Mouse (Mus musculus): ENCODE results near the gene Gm20388. TPM values are rescaled to one million over a fixed set of nuclear protein-coding genes. Genes with fewer than 3 reads are reported as not detected.
A peak's percentile ranks its signal among the peaks of the same experiment; 100 is the strongest.

The Gm20388 gene
- polyA plus RNA-seq, 1 experiment from 2014 or later = not detected

- Histone ChIP-seq H3K27ac (no peak overlapping the region), H3K9me3 (ENCODE audit: control insufficient read depth, low read length) (no peaks in the 10 kb centered on the region), H3K27me3 (ENCODE audit: control insufficient read depth, insufficient read depth, low read length) (no peaks in the 10 kb centered on the region), H3K36me3 (replicated peaks; ENCODE audit: control insufficient read depth, insufficient read depth) (peaks cover 27% of the 10 kb centered on the region), H3K4me3 (replicated peaks; ENCODE audit: low read length) (no peak overlapping the region), H3K9ac (no peak overlapping the region), H3K4me1 (replicated peaks; ENCODE audit: control insufficient read depth, insufficient read depth, low read length) (0 out of 2 replicates have a peak, but pooled peaks cover 3% of the 10 kb centered on the region), H3K4me2 (replicated peaks) (no peak overlapping the region)
- peak; percentile 81; the same call in 1 of the 2 replicates for ATAC-seq (ENCODE audit: low FRiP score)
- WGBS = 53% methylated on average over 5 of the region's 5 CpGs
- DNase-seq (ENCODE audit: low spot score) = peak; percentile 66
Measured at GRCm38 (mm10) chr8:119960531-119961104, 50.0 kb downstream of the Gm20388 start.

- Histone ChIP-seq H3K9ac (no peak overlapping the region), H3K4me1 (replicated peaks; ENCODE audit: control insufficient read depth, insufficient read depth, low read length) (0 out of 2 replicates have a peak, but pooled peaks cover 3% of the 10 kb centered on the region), H3K27me3 (ENCODE audit: control insufficient read depth, insufficient read depth, low read length) (no peaks in the 10 kb centered on the region), H3K4me3 (replicated peaks; ENCODE audit: low read length) (no peak overlapping the region), H3K27ac (no peak overlapping the region), H3K4me2 (replicated peaks) (no peak overlapping the region), H3K9me3 (ENCODE audit: control insufficient read depth, low read length) (no peaks in the 10 kb centered on the region), H3K36me3 (replicated peaks; ENCODE audit: control insufficient read depth, insufficient read depth) (no peaks in the 10 kb centered on the region)
- 87% methylated on average over 4 of the region's 4 CpGs for WGBS
- ATAC-seq (ENCODE audit: low FRiP score) (no peak), DNase-seq (ENCODE audit: low spot score) (no peak)
Measured at GRCm38 (mm10) chr8:119964859-119965258, 54.2 kb downstream of the Gm20388 start.

DNA sequence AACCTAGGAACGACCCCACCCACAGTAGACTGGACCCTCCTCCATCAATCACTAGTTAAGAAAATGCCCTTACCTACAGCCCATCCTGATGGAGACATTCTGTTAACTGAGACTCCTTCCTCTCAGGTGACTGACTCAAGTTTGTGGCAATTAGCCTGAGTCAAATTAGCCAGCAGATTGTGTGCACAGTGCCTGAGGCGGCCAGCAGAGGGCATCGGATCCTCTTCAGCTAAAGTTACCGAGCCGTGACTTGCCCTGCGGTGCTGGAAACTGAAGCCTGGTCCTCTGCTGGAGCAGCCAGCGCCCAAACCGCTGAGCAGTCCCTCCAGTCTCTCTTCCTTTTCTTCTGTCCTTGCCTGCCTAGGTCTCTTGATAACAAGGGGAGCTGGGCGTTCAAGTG lies 56.8 kb downstream of the Gm20388 start:
- Histone ChIP-seq H3K4me1 (replicated peaks; ENCODE audit: control insufficient read depth, insufficient read depth, low read length) (no peaks in the 10 kb centered on the region), H3K4me3 (replicated peaks; ENCODE audit: low read length) (no peak overlapping the region), H3K27ac (no peak overlapping the region), H3K9me3 (ENCODE audit: control insufficient read depth, low read length) (no peaks in the 10 kb centered on the region), H3K9ac (no peak overlapping the region), H3K36me3 (replicated peaks; ENCODE audit: control insufficient read depth, insufficient read depth) (no peaks in the 10 kb centered on the region), H3K4me2 (replicated peaks) (no peak overlapping the region), H3K27me3 (ENCODE audit: control insufficient read depth, insufficient read depth, low read length) (no peaks in the 10 kb centered on the region)
- 87% methylated on average over 9 of the region's 9 CpGs for WGBS
- DNase-seq (ENCODE audit: low spot score) (no peak), ATAC-seq (ENCODE audit: low FRiP score) (no peak)

DNA sequence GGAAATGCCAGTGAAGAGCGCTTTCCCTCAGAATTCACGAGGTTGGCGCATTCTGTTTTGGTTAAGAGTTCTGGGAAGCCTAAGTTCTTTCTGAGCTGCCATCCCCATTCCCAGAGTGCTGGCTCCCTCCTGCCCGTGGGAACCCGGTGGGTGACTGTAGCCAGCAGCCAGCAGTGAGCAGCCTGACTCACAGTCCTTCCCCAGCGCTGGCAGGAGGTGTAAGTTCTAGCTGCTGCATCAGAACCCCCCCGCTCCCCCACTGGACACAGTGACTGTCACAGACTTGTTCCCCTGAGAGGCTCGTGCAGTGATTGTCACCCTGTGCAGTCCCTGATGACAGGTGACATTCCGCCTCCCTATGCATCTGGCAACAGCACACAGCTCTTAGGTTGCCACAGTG lies 59.5 kb downstream of the Gm20388 start:
- Histone ChIP-seq H3K27me3 (ENCODE audit: control insufficient read depth, insufficient read depth, low read length) (no peaks in the 10 kb centered on the region), H3K9me3 (ENCODE audit: control insufficient read depth, low read length) (no peaks in the 10 kb centered on the region), H3K9ac (no peak overlapping the region), H3K4me2 (replicated peaks) (no peak overlapping the region), H3K27ac (no peak overlapping the region), H3K4me1 (replicated peaks; ENCODE audit: control insufficient read depth, insufficient read depth, low read length) (no peaks in the 10 kb centered on the region), H3K4me3 (replicated peaks; ENCODE audit: low read length) (no peak overlapping the region), H3K36me3 (replicated peaks; ENCODE audit: control insufficient read depth, insufficient read depth) (no peaks in the 10 kb centered on the region)
- ATAC-seq (ENCODE audit: low FRiP score) (no peak), DNase-seq (ENCODE audit: low spot score) (no peak)
- WGBS = 74% methylated on average over 9 of the region's 9 CpGs

- H3K36me3 ChIP-seq (replicated peaks; ENCODE audit: control insufficient read depth, insufficient read depth) = no peaks in the 10 kb centered on the region
- ATAC-seq (ENCODE audit: low FRiP score) = no peak
- H3K27ac ChIP-seq = no peak overlapping the region
- 84% methylated on average over 12 of the region's 12 CpGs for WGBS
- no peak overlapping the region for H3K9ac ChIP-seq
- no peak for DNase-seq (ENCODE audit: low spot score)
- no peak overlapping the region for H3K4me3 ChIP-seq (replicated peaks; ENCODE audit: low read length)
- H3K4me2 ChIP-seq (replicated peaks) = no peak overlapping the region
- H3K27me3 ChIP-seq (ENCODE audit: control insufficient read depth, insufficient read depth, low read length) = no peaks in the 10 kb centered on the region
- no peaks in the 10 kb centered on the region for H3K4me1 ChIP-seq (replicated peaks; ENCODE audit: control insufficient read depth, insufficient read depth, low read length)
- H3K9me3 ChIP-seq (ENCODE audit: control insufficient read depth, low read length) = no peaks in the 10 kb centered on the region
Measured at GRCm38 (mm10) chr8:119972558-119972957, 61.9 kb downstream of the Gm20388 start.

GRCm38 (mm10) chr8:119978770-119979381 lies 68.2 kb downstream of the Gm20388 start:
- no peaks in the 10 kb centered on the region for H3K9me3 ChIP-seq (ENCODE audit: control insufficient read depth, low read length)
- H3K4me3 ChIP-seq (replicated peaks; ENCODE audit: low read length) = no peak overlapping the region
- no peaks in the 10 kb centered on the region for H3K4me1 ChIP-seq (replicated peaks; ENCODE audit: control insufficient read depth, insufficient read depth, low read length)
- H3K27ac ChIP-seq = no peak overlapping the region
- no peak overlapping the region for H3K9ac ChIP-seq
- no peak overlapping the region for H3K4me2 ChIP-seq (replicated peaks)
- DNase-seq (ENCODE audit: low spot score) (no peak), ATAC-seq (ENCODE audit: low FRiP score) (no peak)
- no peaks in the 10 kb centered on the region for H3K36me3 ChIP-seq (replicated peaks; ENCODE audit: control insufficient read depth, insufficient read depth)
- H3K27me3 ChIP-seq (ENCODE audit: control insufficient read depth, insufficient read depth, low read length) = no peaks in the 10 kb centered on the region
- WGBS = 59% methylated on average over 11 of the region's 11 CpGs

DNA sequence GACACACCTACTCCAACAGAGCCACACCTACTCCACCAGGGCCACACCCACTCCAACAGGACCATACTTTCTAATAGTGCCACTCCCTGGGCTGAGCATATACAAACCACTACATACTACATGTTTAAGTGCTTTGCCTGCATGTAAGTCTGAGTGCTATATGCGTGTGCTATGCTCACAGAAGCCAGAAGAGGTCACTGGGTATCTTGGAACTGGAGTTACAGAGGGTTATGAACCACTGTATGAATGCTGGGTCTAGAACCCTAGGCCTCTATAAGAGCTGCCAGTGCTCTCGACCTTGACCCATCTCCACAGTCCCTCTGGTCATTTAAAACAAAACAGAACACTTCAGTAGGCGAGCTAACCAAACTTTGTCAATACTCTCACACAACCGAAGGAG lies 70.6 kb downstream of the Gm20388 start:
- DNase-seq (ENCODE audit: low spot score) (no peak), ATAC-seq (ENCODE audit: low FRiP score) (no peak)
- H3K27me3 ChIP-seq (ENCODE audit: control insufficient read depth, insufficient read depth, low read length) = no peaks in the 10 kb centered on the region
- no peaks in the 10 kb centered on the region for H3K36me3 ChIP-seq (replicated peaks; ENCODE audit: control insufficient read depth, insufficient read depth)
- H3K4me1 ChIP-seq (replicated peaks; ENCODE audit: control insufficient read depth, insufficient read depth, low read length) = no peaks in the 10 kb centered on the region
- H3K4me2 ChIP-seq (replicated peaks) = no peak overlapping the region
- H3K27ac ChIP-seq = no peak overlapping the region
- no peak overlapping the region for H3K9ac ChIP-seq
- WGBS = 76% methylated on average over 4 of the region's 4 CpGs
- H3K9me3 ChIP-seq (ENCODE audit: control insufficient read depth, low read length) = no peaks in the 10 kb centered on the region
- no peak overlapping the region for H3K4me3 ChIP-seq (replicated peaks; ENCODE audit: low read length)

DNA sequence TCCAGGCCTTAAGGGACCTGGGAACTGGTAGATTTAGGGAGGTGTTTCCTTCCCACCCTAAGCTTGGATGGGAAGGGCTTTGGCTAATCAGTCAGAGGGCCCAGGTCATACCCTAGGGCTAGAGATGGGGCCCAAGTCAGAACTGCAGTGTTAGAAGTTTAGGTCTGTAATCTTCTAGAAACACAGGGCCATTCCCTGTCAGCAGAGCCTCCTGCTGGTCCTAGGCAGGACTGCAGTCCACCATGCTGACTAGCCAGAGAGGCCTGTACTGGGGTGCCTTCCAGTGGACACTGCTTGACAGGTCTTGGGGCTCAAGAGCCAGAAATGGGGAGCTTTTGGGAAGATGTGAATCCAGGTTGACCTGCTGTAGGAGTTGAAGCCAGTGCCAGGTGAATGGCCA lies 73.4 kb downstream of the Gm20388 start:
- H3K4me3 ChIP-seq (replicated peaks; ENCODE audit: low read length) = no peak overlapping the region
- no peaks in the 10 kb centered on the region for H3K4me1 ChIP-seq (replicated peaks; ENCODE audit: control insufficient read depth, insufficient read depth, low read length)
- no peak for ATAC-seq (ENCODE audit: low FRiP score)
- no peak overlapping the region for H3K9ac ChIP-seq
- no peak overlapping the region for H3K4me2 ChIP-seq (replicated peaks)
- no peaks in the 10 kb centered on the region for H3K36me3 ChIP-seq (replicated peaks; ENCODE audit: control insufficient read depth, insufficient read depth)
- DNase-seq (ENCODE audit: low spot score) = no peak
- H3K27me3 ChIP-seq (ENCODE audit: control insufficient read depth, insufficient read depth, low read length) = no peaks in the 10 kb centered on the region
- no peak overlapping the region for H3K27ac ChIP-seq
- no peaks in the 10 kb centered on the region for H3K9me3 ChIP-seq (ENCODE audit: control insufficient read depth, low read length)

DNA sequence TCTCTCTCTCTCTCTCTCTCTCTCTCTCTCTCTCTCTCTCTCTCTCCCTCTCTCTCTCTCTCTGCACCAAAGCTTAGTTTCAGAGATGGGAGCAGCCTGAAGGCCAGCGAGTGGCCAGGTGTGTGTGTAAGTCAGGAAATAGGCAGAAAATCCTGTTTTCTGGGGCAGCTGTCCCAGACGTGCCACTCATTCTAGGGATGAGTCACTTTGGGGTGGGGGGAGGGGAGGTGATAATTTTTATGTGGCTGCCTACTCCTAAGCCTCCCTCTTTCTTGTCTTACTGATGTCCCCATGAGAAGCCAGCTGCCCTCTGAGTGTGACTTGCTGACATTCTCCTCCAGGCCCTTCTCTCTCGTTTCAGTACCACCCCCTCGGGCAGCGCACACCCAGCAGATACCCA lies 75.5 kb downstream of the Gm20388 start:
- Histone ChIP-seq H3K9me3 (ENCODE audit: control insufficient read depth, low read length) (no peaks in the 10 kb centered on the region), H3K4me1 (replicated peaks; ENCODE audit: control insufficient read depth, insufficient read depth, low read length) (no peaks in the 10 kb centered on the region), H3K27ac (no peak overlapping the region), H3K36me3 (replicated peaks; ENCODE audit: control insufficient read depth, insufficient read depth) (no peaks in the 10 kb centered on the region), H3K4me2 (replicated peaks) (no peak overlapping the region), H3K4me3 (replicated peaks; ENCODE audit: low read length) (no peak overlapping the region), H3K27me3 (ENCODE audit: control insufficient read depth, insufficient read depth, low read length) (peaks cover 2% of the 10 kb centered on the region), H3K9ac (no peak overlapping the region)
- 80% methylated on average over 5 of the region's 5 CpGs for WGBS
- ATAC-seq (ENCODE audit: low FRiP score) = no peak
- DNase-seq (ENCODE audit: low spot score) = no peak

DNA sequence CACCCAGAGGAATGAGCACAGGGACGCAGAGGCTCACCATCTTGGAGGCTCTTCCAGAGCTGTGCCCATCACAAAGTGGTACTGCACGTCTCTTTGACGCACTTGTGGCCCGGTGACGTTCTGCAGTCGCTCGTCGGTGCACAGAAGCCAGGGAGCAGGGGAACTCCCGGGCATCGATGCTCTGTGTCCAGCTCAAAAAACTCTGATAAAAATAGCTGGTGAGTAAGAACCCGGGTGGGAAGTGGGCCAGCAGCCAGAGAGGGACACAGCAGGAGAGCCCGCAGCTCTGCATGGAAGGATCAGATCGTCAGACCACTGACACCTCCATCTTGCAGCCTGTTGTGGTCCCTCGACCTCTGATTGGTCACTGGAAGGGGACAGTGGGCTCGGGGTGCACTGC lies 77.4 kb downstream of the Gm20388 start:
- H3K36me3 ChIP-seq (replicated peaks; ENCODE audit: control insufficient read depth, insufficient read depth) = no peaks in the 10 kb centered on the region
- H3K4me2 ChIP-seq (replicated peaks) = no peak overlapping the region
- DNase-seq (ENCODE audit: low spot score) (no peak), ATAC-seq (ENCODE audit: low FRiP score) (no peak)
- no peaks in the 10 kb centered on the region for H3K9me3 ChIP-seq (ENCODE audit: control insufficient read depth, low read length)
- H3K4me1 ChIP-seq (replicated peaks; ENCODE audit: control insufficient read depth, insufficient read depth, low read length) = peaks cover 6% of the 10 kb centered on the region; the same call in 1 of the 2 replicates
- H3K27me3 ChIP-seq (ENCODE audit: control insufficient read depth, insufficient read depth, low read length) = peaks cover 21% of the 10 kb centered on the region
- no peak overlapping the region for H3K4me3 ChIP-seq (replicated peaks; ENCODE audit: low read length)
- H3K27ac ChIP-seq = no peak overlapping the region
- 73% methylated on average over 15 of the region's 15 CpGs for WGBS
- no peak overlapping the region for H3K9ac ChIP-seq
